Mouse (Mus musculus): ENCODE results near the gene Ndufv3. TPM values are rescaled to one million over a fixed set of nuclear protein-coding genes. Genes with fewer than 3 reads are reported as not detected.
"Not testable (repeated sequence)": the region's sequence is repeated elsewhere in the genome, so short reads cannot be mapped to it uniquely, and the experiment has no call there.

Gene Ndufv3
- total RNA-seq, 2 experiments from 2014 or later = 212 to 260 TPM

DNA sequence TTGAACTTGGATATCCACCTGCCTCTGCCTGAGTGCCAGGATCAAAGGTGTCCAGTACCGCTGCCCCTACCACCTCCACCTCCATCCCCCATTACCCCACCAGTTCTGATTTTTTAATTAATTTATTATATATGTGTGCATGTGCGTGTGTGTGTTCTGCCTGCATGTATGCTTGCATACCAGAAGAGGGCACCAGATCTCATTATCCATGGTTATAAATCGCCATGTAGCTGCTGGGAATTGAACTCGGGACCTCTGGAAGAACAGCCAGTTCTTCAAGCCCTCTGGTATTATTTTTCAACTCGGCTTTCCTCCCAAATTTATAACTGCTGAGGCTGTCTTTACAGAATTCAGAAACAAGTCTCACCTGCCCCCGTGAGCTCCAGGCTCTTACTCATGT lies 9.0 kb upstream of the Ndufv3 start:
- no peak for ATAC-seq (replicated peaks; ENCODE audit: poor library complexity, severe bottlenecking)

GRCm38 (mm10) chr17:31511792-31512495 lies 8.0 kb upstream of the Ndufv3 start:
- ATAC-seq (replicated peaks; ENCODE audit: poor library complexity, severe bottlenecking) = peak; percentile 98

- 0 out of 2 replicates have a peak, but pooled peaks have one; percentile 1 for ATAC-seq (replicated peaks; ENCODE audit: poor library complexity, severe bottlenecking)
These were observed 7.3 kb upstream of the Ndufv3 start for GRCm38 (mm10) chr17:31512593-31512992.

GRCm38 (mm10) chr17:31514696-31515095 lies 5.2 kb upstream of the Ndufv3 start:
- no peak for ATAC-seq (replicated peaks; ENCODE audit: poor library complexity, severe bottlenecking)

DNA sequence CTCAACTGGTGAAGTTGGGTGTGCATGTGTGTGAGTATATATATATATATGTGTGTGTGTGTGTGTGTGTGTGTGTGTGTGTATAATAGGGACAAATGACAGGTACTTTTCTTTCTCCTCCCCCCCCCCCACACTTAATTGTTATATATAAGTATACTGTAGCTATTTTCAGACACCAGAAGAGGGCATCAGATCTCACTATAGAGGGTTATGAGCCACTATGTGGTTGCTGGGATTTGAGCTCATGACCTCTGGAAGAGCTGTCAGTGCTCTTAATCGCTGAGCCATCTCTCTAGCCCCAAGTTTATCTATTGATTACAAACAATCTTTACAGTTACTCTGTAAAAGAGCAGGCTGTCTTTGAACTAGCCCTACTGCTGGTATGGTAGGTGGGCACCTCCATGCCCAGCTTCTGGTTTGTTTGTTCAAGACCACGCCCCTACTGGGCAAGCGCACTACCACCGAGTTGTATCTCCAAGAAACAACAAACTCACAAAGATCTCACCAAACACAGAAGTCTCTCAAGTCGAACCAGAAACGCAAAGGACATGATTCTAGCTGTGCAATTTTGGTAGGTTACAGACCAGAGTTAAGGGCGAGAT lies 470 bp upstream of the Ndufv3 start:
- peak; percentile 47 for ATAC-seq (replicated peaks; ENCODE audit: poor library complexity, severe bottlenecking)

GRCm38 (mm10) chr17:31520895-31521294 lies 980 bp downstream of the Ndufv3 start:
- ATAC-seq (replicated peaks; ENCODE audit: poor library complexity, severe bottlenecking) = no peak

GRCm38 (mm10) chr17:31521948-31522347 lies 2.0 kb downstream of the Ndufv3 start:
- no peak for ATAC-seq (replicated peaks; ENCODE audit: poor library complexity, severe bottlenecking)

DNA sequence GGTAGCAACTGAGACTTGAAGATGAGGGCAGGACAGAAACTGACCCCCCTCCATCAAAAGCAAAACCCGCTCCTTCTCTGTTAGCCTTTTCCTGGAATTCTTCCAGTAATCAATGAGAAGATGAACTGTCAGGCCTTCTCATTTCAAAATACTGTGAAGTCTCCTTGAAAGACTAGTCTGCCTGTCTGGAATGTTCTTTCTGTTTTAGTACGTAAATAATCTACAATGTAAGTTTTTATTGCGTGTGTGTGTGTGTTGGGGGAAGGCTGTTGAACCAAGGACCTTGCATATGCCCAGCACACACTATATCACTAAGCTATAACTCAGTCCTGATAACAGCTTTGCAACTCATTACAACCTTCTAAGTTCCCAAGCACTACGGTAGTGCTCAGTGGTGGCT lies 5.2 kb downstream of the Ndufv3 start:
- no peak for ATAC-seq (replicated peaks; ENCODE audit: poor library complexity, severe bottlenecking)

GRCm38 (mm10) chr17:31525816-31526215 lies 5.9 kb downstream of the Ndufv3 start:
- no peak for ATAC-seq (replicated peaks; ENCODE audit: poor library complexity, severe bottlenecking)

- no peak for ATAC-seq (replicated peaks; ENCODE audit: poor library complexity, severe bottlenecking)
These were observed 9.4 kb downstream of the Ndufv3 start for GRCm38 (mm10) chr17:31529314-31529713.

DNA sequence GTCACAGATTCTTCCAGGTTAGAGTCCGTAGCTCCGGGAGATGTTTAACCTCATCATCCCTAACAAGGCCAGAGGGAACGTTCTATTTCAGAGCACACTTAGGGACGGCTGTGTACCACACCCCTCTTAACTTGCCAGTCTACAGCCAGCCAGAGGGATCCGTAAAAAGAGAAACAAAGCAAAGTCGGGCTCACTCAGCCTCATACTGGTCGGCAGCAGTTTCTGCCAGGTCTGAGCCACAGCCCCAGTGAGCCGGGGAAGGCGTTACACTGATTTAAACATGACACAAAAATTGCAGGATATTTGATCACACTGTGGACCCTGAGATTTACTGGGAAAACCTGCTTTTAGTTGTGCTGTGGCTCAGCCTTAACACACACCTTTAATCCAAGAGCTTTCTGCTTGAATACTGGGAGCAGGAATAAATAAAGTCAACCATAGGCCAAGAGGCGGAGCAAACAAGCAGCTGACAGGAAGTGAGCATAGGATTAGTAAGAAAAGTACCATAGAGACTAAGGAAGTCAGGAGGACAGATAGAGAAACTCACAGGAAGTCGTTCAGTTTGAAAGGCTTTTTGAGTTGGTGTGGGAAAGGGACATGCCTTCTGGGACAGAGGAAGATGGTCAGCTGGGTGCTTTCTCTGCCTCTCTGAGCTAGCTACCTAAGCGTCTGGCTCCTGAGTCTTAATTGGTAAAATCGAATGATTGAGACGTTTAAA lies 11.7 kb downstream of the Ndufv3 start:
- no peak for ATAC-seq (replicated peaks; ENCODE audit: poor library complexity, severe bottlenecking)

- not testable (repeated sequence) for ATAC-seq (replicated peaks; ENCODE audit: poor library complexity, severe bottlenecking)
These were observed 12.4 kb downstream of the Ndufv3 start for GRCm38 (mm10) chr17:31532331-31532730.

DNA sequence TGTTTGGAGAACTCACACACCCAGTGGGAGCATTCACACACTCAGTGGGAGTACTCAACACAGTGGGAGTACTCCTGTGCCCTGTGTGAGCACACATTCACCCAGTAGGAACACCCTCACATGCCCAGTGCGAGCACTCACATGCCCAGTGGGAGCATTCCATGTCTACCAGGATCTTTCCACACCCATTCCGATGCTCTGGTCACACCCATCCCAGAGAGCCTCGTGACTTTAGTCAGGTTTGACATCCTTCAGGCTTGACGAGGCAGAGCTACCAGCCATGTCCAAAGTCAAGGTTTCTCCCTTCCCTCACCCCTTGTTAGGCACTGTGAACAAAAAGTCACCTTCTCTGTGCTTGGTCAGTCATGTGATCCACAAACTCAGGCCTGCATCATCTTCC lies 15.4 kb downstream of the Ndufv3 start:
- no peak for ATAC-seq (replicated peaks; ENCODE audit: poor library complexity, severe bottlenecking)

DNA sequence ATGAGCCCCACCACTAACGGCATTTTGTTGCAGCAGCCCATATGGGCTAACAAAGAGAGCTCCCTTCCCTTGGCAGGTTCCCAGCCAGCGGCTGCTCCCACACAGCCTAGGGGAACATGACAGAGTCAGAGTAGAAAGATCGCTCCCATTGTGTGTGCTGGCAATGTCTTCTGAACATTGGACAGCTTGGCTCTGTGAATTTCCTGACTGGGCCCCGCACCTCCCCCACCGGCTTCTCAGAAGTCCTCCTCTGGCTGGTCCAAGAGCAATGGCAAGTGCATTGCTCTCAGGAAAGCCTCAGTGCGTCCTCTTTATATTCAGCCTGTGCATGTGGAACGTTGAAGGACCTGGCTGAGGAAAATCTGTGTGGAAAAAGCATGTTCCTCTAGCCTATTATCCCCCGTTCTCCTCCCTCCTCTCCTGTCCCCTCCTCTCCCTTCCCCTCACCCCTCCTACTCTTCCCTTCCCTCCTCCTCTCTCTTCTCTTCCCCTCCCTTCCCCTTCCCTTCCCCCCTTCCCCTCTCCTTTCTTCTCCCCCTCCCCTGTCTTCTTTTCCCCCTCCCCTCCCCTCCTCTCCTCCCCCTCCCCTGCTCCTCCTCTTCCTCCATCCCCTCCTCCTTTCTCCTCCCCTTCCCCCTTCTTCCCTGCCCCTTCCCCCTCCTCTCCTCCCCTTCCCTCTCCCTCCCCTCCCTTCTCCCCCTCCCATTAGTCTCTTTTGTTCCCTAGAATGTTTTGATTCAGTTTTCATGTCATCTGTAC lies 16.1 kb downstream of the Ndufv3 start:
- ATAC-seq (replicated peaks; ENCODE audit: poor library complexity, severe bottlenecking) = no peak

DNA sequence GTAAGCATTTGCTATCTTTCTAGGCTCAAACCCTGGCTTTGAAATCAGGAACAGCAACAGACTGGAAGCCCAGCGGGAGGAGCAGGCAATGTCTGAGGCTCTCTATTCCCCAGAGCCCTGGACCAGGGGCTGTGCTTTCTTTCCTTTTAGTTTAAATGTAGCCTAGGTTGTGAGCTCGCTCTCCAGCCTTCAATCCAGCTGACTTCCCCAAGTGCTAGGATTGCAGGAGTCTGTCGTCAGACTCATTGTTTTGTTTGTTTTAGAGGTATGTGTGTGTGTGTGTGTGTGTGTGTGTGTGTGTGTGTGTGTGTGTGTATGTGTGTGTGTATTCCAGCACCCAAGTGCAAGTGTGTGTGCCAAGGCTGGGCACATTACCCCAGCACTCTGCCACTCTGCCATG lies 20.2 kb downstream of the Ndufv3 start:
- ATAC-seq (replicated peaks; ENCODE audit: poor library complexity, severe bottlenecking) = no peak

GRCm38 (mm10) chr17:31540809-31541459 lies 21.0 kb downstream of the Ndufv3 start:
- ATAC-seq (replicated peaks; ENCODE audit: poor library complexity, severe bottlenecking) = no peak

GRCm38 (mm10) chr17:31541460-31541831 lies 21.5 kb downstream of the Ndufv3 start:
- no peak for ATAC-seq (replicated peaks; ENCODE audit: poor library complexity, severe bottlenecking)

DNA sequence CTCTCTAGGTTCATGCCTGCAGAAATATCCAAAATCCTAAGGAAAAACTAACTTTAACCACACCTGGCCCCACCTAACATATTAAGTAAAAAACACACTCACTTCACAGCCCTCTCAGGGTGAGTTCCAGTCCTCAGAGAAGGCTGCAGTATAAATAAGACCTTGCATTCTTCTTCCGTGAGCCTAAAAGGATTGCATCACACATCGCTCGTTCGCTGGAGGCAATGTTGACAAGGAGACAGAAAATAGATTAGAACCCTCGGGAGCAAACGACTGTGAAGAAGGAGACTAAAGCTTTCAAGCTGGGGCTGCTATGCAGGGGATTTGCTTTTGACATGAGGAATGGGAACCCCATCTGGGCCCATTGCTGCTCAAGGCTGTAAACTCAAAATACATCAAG lies 23.7 kb downstream of the Ndufv3 start:
- no peak for ATAC-seq (replicated peaks; ENCODE audit: poor library complexity, severe bottlenecking)

- no peak for ATAC-seq (replicated peaks; ENCODE audit: poor library complexity, severe bottlenecking)
These were observed 26.7 kb downstream of the Ndufv3 start for GRCm38 (mm10) chr17:31546444-31547196.

DNA sequence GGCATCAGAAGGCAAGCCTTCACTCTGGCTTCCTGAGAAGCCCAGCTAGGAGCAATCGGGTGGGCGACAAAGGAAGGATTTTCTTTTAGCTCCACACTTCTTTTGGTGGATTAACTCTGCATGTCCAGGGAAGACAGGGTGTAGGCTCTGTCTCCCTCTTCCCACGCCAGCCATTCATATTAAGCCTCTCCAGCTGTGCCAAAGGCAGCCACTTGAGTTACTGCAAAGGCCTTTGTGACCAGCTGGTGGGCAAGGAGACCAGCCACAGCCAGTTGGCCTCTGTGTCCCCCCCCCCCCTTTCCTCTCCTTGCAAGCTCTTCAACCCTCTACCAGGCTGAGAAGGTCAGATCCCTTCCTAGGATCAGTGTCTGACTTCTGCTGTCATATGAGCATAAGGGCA lies 28.1 kb downstream of the Ndufv3 start:
- no peak for ATAC-seq (replicated peaks; ENCODE audit: poor library complexity, severe bottlenecking)
